In the genomic region with DNA sequence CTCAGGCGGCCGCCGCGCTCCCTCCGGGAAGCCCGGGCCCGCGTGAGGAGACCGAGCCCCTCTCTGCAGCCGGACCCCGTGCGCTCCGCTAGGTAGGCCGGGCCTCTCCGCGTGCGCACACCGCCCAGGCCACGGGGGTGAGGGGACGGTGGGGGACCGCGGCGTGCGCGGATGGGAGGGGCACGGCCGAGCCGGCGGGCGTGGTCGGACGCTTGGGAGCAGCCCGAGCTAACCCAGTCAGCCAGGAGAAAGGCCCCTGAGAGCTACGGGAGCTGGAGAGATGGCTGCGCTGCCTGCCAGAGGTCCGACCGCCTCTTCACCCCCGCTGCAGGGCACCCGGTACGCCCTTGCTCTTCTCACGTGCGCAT, we compare ENCODE assay signal across 7 mouse cellular contexts. TPM values are rescaled to one million over a fixed set of nuclear protein-coding genes. Genes with fewer than 3 reads are reported as not detected.
A peak's percentile ranks its signal among the peaks of the same experiment; 100 is the strongest.
DNase-seq lines count a peak whose midpoint lies in the region; ATAC-seq and TF ChIP-seq lines count a peak whose summit lies in the region.

No protein-coding gene starts in this region.

- H3K36me3 ChIP-seq in forebrain, embryonic 14.5 days (ENCODE audit: control insufficient read depth, insufficient read depth, low read length) = peaks cover 28% of the 10 kb centered on the region
- H3K36me3 ChIP-seq in megakaryocyte, embryonic 14.5 days (replicated peaks; ENCODE audit: low read length) = peaks cover 41% of the 10 kb centered on the region

- peak overlapping the region; percentile 94 for H3K27ac ChIP-seq in bone marrow, adult 2 months (ENCODE audit: control insufficient read depth, insufficient read depth, low read depth, low read length, poor library complexity)
- H3K27ac ChIP-seq in forebrain, embryonic 14.5 days (ENCODE audit: low read depth, low read length) = peak overlapping the region; percentile 86

- peaks cover 4% of the 10 kb centered on the region; the same call in 1 of the 2 replicates for H3K4me1 ChIP-seq in bone marrow, adult 2 months (ENCODE audit: control insufficient read depth, insufficient read depth, low read length)
- peaks cover 7% of the 10 kb centered on the region for H3K4me1 ChIP-seq in forebrain, embryonic 14.5 days (ENCODE audit: control insufficient read depth, insufficient read depth, low read length)
- peaks cover 53% of the 10 kb centered on the region for H3K4me1 ChIP-seq in megakaryocyte, embryonic 14.5 days

- WGBS in bone marrow, adult 2 months = under 1% methylated on average over 42 of the region's 42 CpGs
- WGBS in forebrain, embryonic 14.5 days = under 1% methylated on average over 42 of the region's 42 CpGs

- no peaks in the 10 kb centered on the region for H3K9me3 ChIP-seq in forebrain, embryonic 14.5 days (replicated peaks; ENCODE audit: control insufficient read depth, low read length)
- no peaks in the 10 kb centered on the region for H3K9me3 ChIP-seq in megakaryocyte, embryonic 14.5 days

- H3K4me2 ChIP-seq in forebrain, embryonic 14.5 days (ENCODE audit: low read length) = peak overlapping the region; percentile 87

- peak overlapping the region; percentile 89 for H3K9ac ChIP-seq in forebrain, embryonic 14.5 days (ENCODE audit: low read length)

- peak overlapping the region; percentile 92 for H3K4me3 ChIP-seq in bone marrow, adult 2 months (replicated peaks; ENCODE audit: control insufficient read depth, low read depth, low read length)
- H3K4me3 ChIP-seq in forebrain, embryonic 14.5 days (ENCODE audit: low read depth, low read length) = peak overlapping the region; percentile 97
- peak overlapping the region; percentile 98 for H3K4me3 ChIP-seq in megakaryocyte, embryonic 14.5 days (replicated peaks)

- no peaks in the 10 kb centered on the region for H3K27me3 ChIP-seq in forebrain, embryonic 14.5 days (replicated peaks; ENCODE audit: control insufficient read depth, insufficient read depth, low read length)
- peaks cover 1% of the 10 kb centered on the region for H3K27me3 ChIP-seq in megakaryocyte, embryonic 14.5 days (replicated peaks)

- DNase-seq in retina, embryonic 14.5 days (ENCODE audit: low spot score) = peak; percentile 66
- DNase-seq in retina, postnatal 1 day = no peak
- DNase-seq in forebrain, embryonic 14.5 days (ENCODE audit: low spot score) = no peak
- DNase-seq in kidney, postnatal 14 days = peak; percentile 84
- no peak for DNase-seq in cerebellum, postnatal 14 days

- no peak for TF ChIP-seq CTCF in bone marrow, adult 2 months (IDR thresholded peaks at IDR 0.05; ENCODE audit: control insufficient read depth, insufficient read depth, low read length)

- ATAC-seq in forebrain, embryonic 14.5 days = peak; percentile 78

- peak; percentile 61; the same call in 1 of the 2 replicates for TF ChIP-seq POLR2A in bone marrow, adult 2 months (IDR thresholded peaks at IDR 0.05; ENCODE audit: borderline replicate concordance, control insufficient read depth, low read depth, low read length)

RNA-seq across cellular contexts. Expression of a gene that starts 0.4 kb away (rescaled TPM):
- polyA plus RNA-seq in bone marrow, adult 2 months (2011; ENCODE audit: insufficient read depth, insufficient read length, low replicate concordance, missing spikeins) = 55.2 and 61.5 TPM in 2 replicates
- 148 and 156 TPM in 2 replicates for polyA plus RNA-seq in forebrain, embryonic 14.5 days (2014; fragmentation: Nextera tagmentation; extraction: Ambion mirVana)
- polyA plus RNA-seq in megakaryocyte, embryonic 14.5 days (2012; ENCODE audit: insufficient read depth, low replicate concordance) = 26.3 and 89.2 TPM in 2 replicates

RNA-seq across cellular contexts. Expression of a gene that starts 20.0 kb away (rescaled TPM):
- 204 and 219 TPM in 2 replicates for polyA plus RNA-seq in bone marrow, adult 2 months (2011; ENCODE audit: insufficient read depth, insufficient read length, low replicate concordance, missing spikeins)
- 29.9 and 31.1 TPM in 2 replicates for polyA plus RNA-seq in forebrain, embryonic 14.5 days (2014; fragmentation: Nextera tagmentation; extraction: Ambion mirVana)
- polyA plus RNA-seq in megakaryocyte, embryonic 14.5 days (2012; ENCODE audit: insufficient read depth, low replicate concordance) = 1,149 and 2,622 TPM in 2 replicates

RNA-seq across cellular contexts. Expression of a gene that starts 22.8 kb away (rescaled TPM):
- polyA plus RNA-seq in bone marrow, adult 2 months (2011; ENCODE audit: insufficient read depth, insufficient read length, low replicate concordance, missing spikeins) = 0.70 TPM in 1 of 2 replicates, not detected in the other
- 0.95 and 1.5 TPM in 2 replicates for polyA plus RNA-seq in forebrain, embryonic 14.5 days (2014; fragmentation: Nextera tagmentation; extraction: Ambion mirVana)
- polyA plus RNA-seq in megakaryocyte, embryonic 14.5 days (2012; ENCODE audit: insufficient read depth, low replicate concordance) = not detected in 2 replicates

Comparison
In these comparisons a context has a peak if more than half of its experiments do, and no peak if none do; other contexts are left out.
1. DNase-seq: peak in retina, embryonic 14.5 days (single experiment) and kidney, postnatal 14 days (single experiment); none in retina, postnatal 1 day (single experiment), forebrain, embryonic 14.5 days (single experiment) and cerebellum, postnatal 14 days (0 of 2).
2. Peak in every context shown above with its lines, with median percentiles within 50 percentile points of each other: H3K4me3 ChIP-seq.